Mouse (Mus musculus) CH12.LX (cell line): ENCODE data around the gene Coro7.

ENCODE experiments used
- CTCF ChIP-seq, 2 experiments: IDR thresholded peaks in 1 of 2; conservative IDR thresholded peaks in 1 of 2; 2 replicates each; pipeline ENCODE4 v1.5.1; 2011 to 2012; ENCODE audit warnings: low read depth in 2 of 2, low read length in 2 of 2, improper control_type of control experiment in 1 of 2, inconsistent platforms in 1 of 2, mild to moderate bottlenecking in 1 of 2, moderate library complexity in 1 of 2
- EP300 ChIP-seq: IDR thresholded peaks from 2 replicates; pipeline ENCODE4 v1.6.1; 2011; ENCODE audit warnings: low read length, improper control_type of control experiment
- MAX ChIP-seq: IDR thresholded peaks from 2 replicates; pipeline ENCODE4 v1.6.1; 2011; ENCODE audit warnings: low read length, improper control_type of control experiment
- POLR2A ChIP-seq: IDR thresholded peaks from 2 replicates; pipeline ENCODE4 v1.6.1; 2011; ENCODE audit warnings: low read depth, mild to moderate bottlenecking, improper control_type of control experiment, low read length
- POLR2AphosphoS2 ChIP-seq: IDR thresholded peaks from 2 replicates; pipeline ENCODE4 v1.6.1; 2011; ENCODE audit warnings: low read depth, low read length, improper control_type of control experiment

DNA sequence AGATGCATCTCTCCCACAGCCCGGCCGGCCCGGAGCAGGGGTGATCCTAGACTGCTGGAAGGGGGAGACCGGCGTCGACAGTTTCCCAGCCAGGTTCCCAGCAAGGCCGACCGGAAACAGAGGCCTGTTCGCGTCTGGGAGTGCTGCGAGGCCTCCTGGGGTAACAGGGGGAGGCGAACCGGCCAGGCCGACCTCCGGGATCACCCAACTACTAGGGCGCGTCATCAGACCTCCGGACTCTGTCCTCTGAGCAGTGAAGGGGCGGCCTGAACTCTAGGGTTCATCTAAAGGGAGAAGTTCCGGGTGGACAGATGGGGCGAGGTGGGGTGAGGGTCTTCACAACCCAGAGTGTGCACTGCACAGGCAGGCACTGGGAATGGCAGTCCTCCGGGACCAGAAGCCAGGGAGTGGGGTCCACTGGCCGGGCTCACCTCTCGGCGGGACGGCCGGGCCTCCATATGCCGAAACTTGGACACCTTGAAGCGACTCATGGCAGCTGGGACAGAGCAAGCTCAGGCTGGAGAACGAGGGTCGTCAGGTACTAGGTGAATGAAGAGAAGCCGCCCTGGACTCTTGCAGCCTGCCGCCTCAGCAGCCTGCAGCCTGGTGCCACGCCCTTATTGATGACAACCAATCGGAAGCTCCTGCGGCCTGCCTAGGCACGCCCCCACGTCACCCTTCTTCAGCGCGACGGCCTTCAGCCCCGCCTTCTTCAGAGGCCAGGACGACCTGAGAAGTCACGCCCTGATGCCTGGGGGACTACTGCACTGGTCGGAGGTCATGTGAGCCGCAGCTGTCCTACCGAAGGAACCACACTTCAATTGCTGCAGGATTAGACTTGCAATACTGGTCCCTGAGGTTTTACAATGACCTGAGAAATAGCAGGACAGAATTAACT, at the start of gene Coro7:
- TF ChIP-seq EP300: peak; percentile 67
- peak; percentile 90 for TF ChIP-seq MAX
- TF ChIP-seq POLR2A: peak; percentile 77
- TF ChIP-seq POLR2AphosphoS2: peak; percentile 27; the same call in 1 of the 2 replicates
- TF ChIP-seq CTCF (conservative IDR thresholded peaks at IDR 0.05 in 1 of 2, IDR thresholded peaks at IDR 0.05 in 1 of 2; ENCODE audit: low read depth in 2 of 2, low read length in 2 of 2): no peak
